Mouse (Mus musculus) ES-E14 (cell line): ENCODE results near the gene Akap7. TPM values are rescaled to one million over a fixed set of nuclear protein-coding genes. Genes with fewer than 3 reads are reported as not detected.

Source experiments
- DNase-seq: peaks from one replicate; pipeline ENCODE4 v3.0.0-alpha.2; 2013; ENCODE audit warnings: low read depth, low spot score
- H3K27ac ChIP-seq: 2 replicates; pipeline ENCODE4 v1.5.1; 2012; ENCODE audit warnings: low read depth, mild to moderate bottlenecking, low read length, moderate library complexity, mixed read lengths; ENCODE audit not compliant: poor library complexity, insufficient read depth, severe bottlenecking
- H3K36me3 ChIP-seq: 2 replicates; pipeline ENCODE4 v1.6.1; 2012; ENCODE audit warnings: mild to moderate bottlenecking, low read length, moderate library complexity, mixed read lengths; ENCODE audit not compliant: control insufficient read depth, poor library complexity, insufficient read depth, severe bottlenecking
- H3K4me1 ChIP-seq, 2 experiments: fragments of 150-350 bp in 1 of 2; sonication (generic) in 1 of 2; 2 replicates each; pipeline ENCODE4 v1.6.1; 2012; ENCODE audit warnings: low read length in 2 of 2, mild to moderate bottlenecking in 1 of 2, mixed read lengths in 1 of 2; ENCODE audit not compliant: control insufficient read depth in 2 of 2, insufficient read depth in 2 of 2, poor library complexity in 1 of 2
- H3K4me3 ChIP-seq, 2 experiments: fragments of 150-350 bp in 1 of 2; sonication (generic) in 1 of 2; 2 replicates each; pipeline ENCODE4 v1.5.1; 2012; ENCODE audit warnings: low read length in 2 of 2, low read depth in 1 of 2, mild to moderate bottlenecking in 1 of 2, mixed read lengths in 1 of 2; ENCODE audit not compliant: insufficient read depth in 1 of 2, poor library complexity in 1 of 2, severe bottlenecking in 1 of 2
- H3K9ac ChIP-seq: 2 replicates; pipeline ENCODE4 v1.6.1; 2012; ENCODE audit warnings: low read depth, mild to moderate bottlenecking, low read length, mixed read lengths; ENCODE audit not compliant: poor library complexity, insufficient read depth, severe bottlenecking
- H3K9me3 ChIP-seq: fragments of 150-350 bp; sonication (generic); 2 replicates; pipeline ENCODE4 v1.6.1; 2012; ENCODE audit warnings: low read depth, mild to moderate bottlenecking, low read length; ENCODE audit not compliant: control insufficient read depth, insufficient read depth
- CHD2 ChIP-seq: IDR thresholded peaks from 2 replicates; pipeline ENCODE4 v1.6.1; 2014; ENCODE audit warnings: mild to moderate bottlenecking, low read depth, low read length, inconsistent platforms
- HCFC1 ChIP-seq: IDR thresholded peaks from 2 replicates; pipeline ENCODE4 v1.6.1; 2012; ENCODE audit warnings: low read length, inconsistent platforms, borderline replicate concordance; ENCODE audit not compliant: insufficient read depth
- MAFK ChIP-seq: IDR thresholded peaks from 2 replicates; pipeline ENCODE4 v1.6.1; 2014; ENCODE audit warnings: mild to moderate bottlenecking, low read depth, low read length, inconsistent platforms; ENCODE audit not compliant: insufficient read depth
- ZC3H11A ChIP-seq: IDR thresholded peaks from 2 replicates; pipeline ENCODE4 v1.6.1; 2012; ENCODE audit warnings: low read depth, mild to moderate bottlenecking, inconsistent platforms, low read length, borderline replicate concordance
- ZNF384 ChIP-seq: IDR thresholded peaks from 2 replicates; pipeline ENCODE4 v1.6.1; 2012; ENCODE audit warnings: low read depth, low read length, inconsistent platforms
- in situ Hi-C, 2 experiments: fragments of 600-800 bp; cut with MboI; formaldehyde crosslinking; loops; one replicate each; pipeline ENCODE4 v1.15.1; 2025; ENCODE audit warnings: low sequenced_read_pairs in 2 of 2, inconsistent platforms in 1 of 2; ENCODE audit not compliant: unreplicated experiment in 2 of 2
- total RNA-seq: library from RNA; depleted of rRNA; stranded (reverse); fragments of 300-350 nt; gene quantifications from 2 replicates; pipeline ENCODE4 v1.2.3, GENCODE M21; 2012

The Akap7 gene
- total RNA-seq, 1 experiment, result 12.8 TPM

DNA sequence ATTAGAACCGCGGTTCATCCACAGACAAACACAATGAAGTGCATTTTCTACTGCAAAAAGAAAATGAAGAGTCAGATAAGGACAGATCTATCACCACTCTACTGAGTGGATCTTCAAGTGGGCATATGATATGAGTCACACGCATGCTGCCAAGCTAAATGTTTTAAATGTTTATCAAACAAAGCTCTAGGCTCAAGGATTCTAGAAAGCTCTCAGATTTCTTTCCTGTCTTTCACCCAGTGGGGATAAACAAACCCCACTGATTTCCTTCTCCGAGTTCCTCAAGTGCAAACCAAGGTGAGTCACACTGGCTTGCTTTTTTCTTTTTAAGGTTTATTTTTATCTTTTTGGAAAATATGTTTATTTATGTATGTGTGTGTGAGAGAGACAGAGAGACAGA is 94.0 kb downstream of the Akap7 start:
- H3K36me3 ChIP-seq, result peaks cover 2% of the 10 kb centered on the region; the same call in 1 of the 2 replicates
- H3K9ac ChIP-seq, result no peak overlapping the region
- peaks cover 0 to 2% of the 10 kb centered on the region in 2 experiments; a peak in 1 of 4 replicates for H3K4me1 ChIP-seq
- no peak overlapping the region for H3K27ac ChIP-seq
- in situ Hi-C loops, result no loop called here
- no peak for DNase-seq
- no peaks in the 10 kb centered on the region for H3K9me3 ChIP-seq
- H3K4me3 ChIP-seq, result no peak overlapping the region
- TF ChIP-seq MAFK, result no peak
- no peak for TF ChIP-seq CHD2
- no peak for TF ChIP-seq ZNF384

GRCm38 (mm10) chr10:25208619-25209018 is 99.1 kb downstream of the Akap7 start:
- Histone ChIP-seq H3K36me3 (no peaks in the 10 kb centered on the region), H3K9ac (no peak overlapping the region), H3K9me3 (no peaks in the 10 kb centered on the region), H3K4me3 (no peak overlapping the region), H3K27ac (no peak overlapping the region), H3K4me1 (peaks cover 1 to 8% of the 10 kb centered on the region in 2 experiments; a peak in 1 of 4 replicates)
- TF ChIP-seq CHD2, result no peak
- in situ Hi-C loops, result no loop called here
- no peak for DNase-seq

- TF ChIP-seq ZC3H11A, result no peak
- no peak for TF ChIP-seq HCFC1
- no peak for TF ChIP-seq ZNF384
- no peak for TF ChIP-seq CHD2
- no peak for TF ChIP-seq MAFK
- Histone ChIP-seq H3K4me1 (peaks cover 1 to 8% of the 10 kb centered on the region in 2 experiments; a peak in 1 of 4 replicates), H3K4me3 (no peak overlapping the region), H3K9me3 (no peaks in the 10 kb centered on the region), H3K36me3 (no peaks in the 10 kb centered on the region), H3K27ac (no peak overlapping the region), H3K9ac (no peak overlapping the region)
- no peak for DNase-seq
- in situ Hi-C loops, result no loop called here
Measured at GRCm38 (mm10) chr10:25207866-25208265, 99.8 kb downstream of the Akap7 start.

DNA sequence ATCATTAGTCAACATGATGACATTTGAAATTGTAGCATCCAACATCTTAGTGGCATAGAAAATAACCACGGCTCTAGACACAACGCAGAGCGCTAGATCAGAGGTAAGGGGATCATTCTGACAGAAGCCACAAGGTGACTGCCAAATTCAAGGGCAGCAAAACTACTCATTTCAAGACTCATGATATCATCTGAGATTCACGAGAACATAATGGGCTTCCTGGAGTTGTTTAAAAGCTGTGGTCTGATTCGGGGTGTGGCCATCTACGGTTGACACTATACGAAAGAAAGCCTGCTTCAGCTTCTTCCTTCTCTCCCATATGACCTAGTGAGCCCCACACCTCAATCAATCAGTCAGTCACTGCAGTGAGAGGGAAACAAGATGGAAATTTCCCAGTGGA is 107.0 kb downstream of the Akap7 start:
- Histone ChIP-seq H3K4me3 (no peak overlapping the region), H3K9me3 (no peaks in the 10 kb centered on the region), H3K36me3 (no peaks in the 10 kb centered on the region), H3K4me1 (peaks cover 7% of the 10 kb centered on the region in 2 experiments; a peak in 3 of 4 replicates), H3K9ac (no peak overlapping the region), H3K27ac (no peak overlapping the region)
- TF ChIP-seq HCFC1 (no peak), ZC3H11A (no peak), CHD2 (no peak), ZNF384 (no peak), MAFK (no peak)
- DNase-seq, result no peak
- in situ Hi-C loops, result no loop called here

DNA sequence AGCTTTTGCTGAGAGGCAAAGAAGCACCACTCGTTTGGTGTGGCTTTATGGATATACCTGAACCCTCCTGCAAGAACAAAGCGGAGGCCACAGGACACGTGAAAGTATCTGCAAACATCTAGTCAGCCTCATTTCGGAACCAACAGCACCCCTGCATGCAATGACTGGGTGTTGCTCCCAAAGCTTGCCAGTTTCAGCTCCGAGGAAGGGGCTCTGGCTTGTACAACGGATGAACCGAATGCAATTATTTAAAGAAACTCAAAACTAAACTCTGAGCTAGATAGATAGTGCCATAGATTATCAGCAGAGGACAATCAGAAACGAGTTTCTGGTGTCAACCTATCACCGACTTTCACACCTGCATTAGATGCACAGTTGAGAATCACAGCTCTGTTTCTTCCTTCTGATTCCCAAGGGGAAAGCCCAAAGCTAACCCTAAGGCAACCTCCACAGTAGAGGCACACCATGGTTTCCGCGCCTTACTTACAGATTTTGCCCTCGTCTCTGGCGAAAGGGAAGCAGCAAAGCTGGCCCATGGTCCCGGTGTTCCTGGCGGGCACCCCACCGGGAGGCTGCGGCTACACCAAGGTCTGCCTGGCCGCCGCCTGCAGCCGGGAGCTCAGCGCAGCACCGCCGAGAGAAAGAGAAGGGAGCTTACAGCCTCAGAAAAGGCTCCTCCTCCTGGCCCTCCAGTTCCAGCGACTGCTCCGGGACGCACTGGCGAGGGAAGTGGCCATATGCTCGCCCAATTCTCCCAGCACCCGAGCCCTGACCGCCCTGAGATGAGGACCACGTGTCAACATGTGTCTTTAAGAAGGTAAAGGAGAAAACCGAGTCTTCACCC is 107.9 kb downstream of the Akap7 start:
- in situ Hi-C loops, result no loop called here

More for the DNA sequence above, 107.9 kb downstream of the Akap7 start:
- Histone ChIP-seq H3K9me3 (no peaks in the 10 kb centered on the region), H3K4me3 (peak overlapping the region; percentile 45 to 47; a peak in 3 of 4 replicates), H3K9ac (peak overlapping the region; percentile 36), H3K27ac (no peak overlapping the region), H3K4me1 (peaks cover 7% of the 10 kb centered on the region in 2 experiments; a peak in 3 of 4 replicates), H3K36me3 (no peaks in the 10 kb centered on the region)
- TF ChIP-seq ZNF384, result no peak
- TF ChIP-seq CHD2, result no peak
- no peak for TF ChIP-seq ZC3H11A
- no peak for TF ChIP-seq MAFK
- TF ChIP-seq HCFC1, result no peak
- DNase-seq, result no peak
